Mouse (Mus musculus): ENCODE data around the gene Mindy4.

Mindy4 gene

GRCm38 (mm10) chr6:55367126-55367525, 163.9 kb downstream of the Mindy4 start:
- DNase-seq (ENCODE audit: low read depth, low spot score) = no peak

All from retina, postnatal 7 days (tissue).